Mouse (Mus musculus) bone marrow, adult 2 months (tissue): Measurements from ENCODE around the gene Pnpla1. TPM values are rescaled to one million over a fixed set of nuclear protein-coding genes. Genes with fewer than 3 reads are reported as not detected.

Experiments used
- H3K27ac ChIP-seq: fragments of 200-500 bp; 2 replicates; pipeline ENCODE4 v1.5.1; 2012; ENCODE audit warnings: low read depth, mild to moderate bottlenecking, control low read depth, inconsistent platforms, low read length; ENCODE audit not compliant: control insufficient read depth, poor library complexity, insufficient read depth
- H3K4me1 ChIP-seq: fragments of 200-500 bp; 2 replicates; pipeline ENCODE4 v1.6.1; 2011; ENCODE audit warnings: low read length; ENCODE audit not compliant: control insufficient read depth, insufficient read depth
- H3K4me3 ChIP-seq: fragments of 200-500 bp; replicated peaks from 2 replicates; pipeline ENCODE3; 2011; ENCODE audit warnings: mild to moderate bottlenecking, low read depth, low read length, control low read depth; ENCODE audit not compliant: control insufficient read depth
- CTCF ChIP-seq: fragments of 200-500 bp; IDR thresholded peaks from 2 replicates; pipeline ENCODE4 v1.5.1; 2011; ENCODE audit warnings: low read length, control low read depth; ENCODE audit not compliant: control insufficient read depth, insufficient read depth
- POLR2A ChIP-seq: fragments of 200-500 bp; IDR thresholded peaks from 2 replicates; pipeline ENCODE4 v1.6.1; 2011; ENCODE audit warnings: low read depth, mild to moderate bottlenecking, control low read depth, low read length, borderline replicate concordance; ENCODE audit not compliant: control insufficient read depth
- WGBS: fragments of 180-500 bp; shearing (Covaris S2); methylation state at CpG from one replicate; pipeline ENCODE4 v1.1.7; 2018; 5-methylcytosine and 5-hydroxymethylcytosine counted together
- polyA plus RNA-seq: library from polyadenylated mRNA; stranded (reverse); fragments of >200 nt; gene quantifications from 2 replicates; pipeline ENCODE4 v1.2.4, GENCODE M21; 2011; ENCODE audit warnings: low replicate concordance; ENCODE audit not compliant: missing spikeins, insufficient read depth, insufficient read length

Gene Pnpla1
- polyA plus RNA-seq, 1 experiment: 0.67 TPM

DNA sequence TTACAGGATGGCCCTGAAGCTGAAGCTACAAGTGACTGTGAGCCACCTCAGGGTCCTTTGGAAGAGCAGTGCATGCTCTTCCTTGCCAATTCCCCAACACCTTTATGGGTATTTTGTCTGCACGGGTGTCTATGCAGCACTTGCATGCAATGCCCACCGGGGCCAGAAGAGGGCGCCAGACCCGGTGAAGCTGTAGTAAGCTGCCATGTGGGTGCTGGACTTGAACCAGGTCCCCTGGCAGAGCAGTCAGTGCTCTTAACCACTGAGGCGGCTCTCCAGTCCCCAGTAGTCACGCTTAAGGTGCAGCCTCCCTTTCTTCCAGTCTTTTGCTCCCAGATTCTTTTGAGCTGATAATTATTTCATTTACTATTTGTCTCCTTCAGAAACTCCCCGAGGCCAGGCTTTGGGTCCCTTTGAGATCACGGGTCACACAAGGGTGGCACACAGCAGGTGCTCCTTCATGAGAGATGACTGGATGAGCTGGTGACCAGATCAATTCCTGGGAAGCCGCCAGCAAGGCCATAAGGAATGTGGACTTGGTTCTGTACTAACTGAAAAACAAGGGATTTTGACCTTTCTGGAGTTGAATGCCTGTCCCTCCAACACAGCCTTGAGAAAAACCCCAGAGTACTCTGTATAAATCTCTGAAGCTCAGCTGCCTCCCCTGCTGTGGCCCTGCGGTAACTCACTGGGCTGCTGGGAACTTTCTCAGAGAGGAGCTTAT, 78.6 kb downstream of the Pnpla1 start:
- WGBS: 68% methylated on average over 10 of the region's 10 CpGs
- TF ChIP-seq POLR2A: no peak
- TF ChIP-seq CTCF: peak; percentile 87
- Histone ChIP-seq H3K27ac (no peak overlapping the region), H3K4me1 (no peaks in the 10 kb centered on the region; the same call in 1 of the 2 replicates), H3K4me3 (no peak overlapping the region)

Other genes starting within 250 kb of the Pnpla1 start
- 67.3 and 78.8 TPM in 2 replicates for gene Srpk1, start 235.7 kb upstream of the Pnpla1 start, polyA plus RNA-seq
- 5.3 and 5.9 TPM in 2 replicates for gene Slc26a8, start 168.2 kb upstream of the Pnpla1 start, polyA plus RNA-seq
- gene Mapk14, start 167.1 kb upstream of the Pnpla1 start, polyA plus RNA-seq: 35.7 and 100 TPM in 2 replicates
- gene AC170998.1, start 132.3 kb upstream of the Pnpla1 start, polyA plus RNA-seq: 2.7 and 6.1 TPM in 2 replicates
- 37.7 and 70.0 TPM in 2 replicates for gene Mapk13, start 89.1 kb upstream of the Pnpla1 start, polyA plus RNA-seq
- 117 and 133 TPM in 2 replicates for gene Brpf3, start 57.3 kb upstream of the Pnpla1 start, polyA plus RNA-seq
- 0.29 TPM in 1 of 2 replicates, not detected in the other for gene 4930539E08Rik, start 56.9 kb downstream of the Pnpla1 start, polyA plus RNA-seq
- 1.3 TPM in 1 of 2 replicates, not detected in the other for gene Pxt1, start 85.4 kb downstream of the Pnpla1 start, polyA plus RNA-seq
- 50.2 and 81.5 TPM in 2 replicates for gene Kctd20, start 93.5 kb downstream of the Pnpla1 start, polyA plus RNA-seq
- 139 and 214 TPM in 2 replicates for gene Stk38, start 149.6 kb downstream of the Pnpla1 start, polyA plus RNA-seq
- gene Srsf3, start 174.2 kb downstream of the Pnpla1 start, polyA plus RNA-seq: 212 and 214 TPM in 2 replicates
- 5.2 and 27.7 TPM in 2 replicates for gene Cdkn1a, start 232.6 kb downstream of the Pnpla1 start, polyA plus RNA-seq